Mouse (Mus musculus) lung, adult 10 weeks (tissue): Measurements from ENCODE around the gene Zmynd11. TPM values are rescaled to one million over a fixed set of nuclear protein-coding genes. Genes with fewer than 3 reads are reported as not detected.

Experiments used
- polyA plus RNA-seq: library from polyadenylated mRNA; stranded (reverse); fragments of 350-450 nt; fragmentation: Illumina TruSeq; extraction: RNeasy Lipid Tissue Mini Kit (QIAGEN cat#74804); gene quantifications from one replicate; pipeline ENCODE4 v1.2.3, GENCODE M21; 2014; ENCODE audit warnings: low read depth, low replicate concordance; ENCODE audit not compliant: insufficient read depth

Zmynd11 gene
- 44.4 TPM for polyA plus RNA-seq

GRCm38 (mm10) chr13:9764646-9765536, at the start of gene Zmynd11:
Zmynd11 (minus strand) TSS chr13:9765330.

